Mouse (Mus musculus): ENCODE results near the gene Slc2a4. TPM values are rescaled to one million over a fixed set of nuclear protein-coding genes. Genes with fewer than 3 reads are reported as not detected.
"Not testable (repeated sequence)": the region's sequence is repeated elsewhere in the genome, so short reads cannot be mapped to it uniquely, and the experiment has no call there.

Gene Slc2a4
- total and polyA plus RNA-seq, 2 experiments from 2014 or later: 6.1 to 12.8 TPM

- Histone ChIP-seq H3K9ac (replicated peaks; ENCODE audit: low read length) (no peak overlapping the region; the same call in 1 of the 2 replicates), H3K9me3 (ENCODE audit: low read length) (no peaks in the 10 kb centered on the region), H3K27ac (no peak overlapping the region), H3K4me1 (ENCODE audit: insufficient read depth, low read length) (peaks cover 6% of the 10 kb centered on the region; the same call in 1 of the 2 replicates), H3K36me3 (ENCODE audit: insufficient read depth, low read length) (peaks cover 23% of the 10 kb centered on the region), H3K27me3 (ENCODE audit: insufficient read depth, low read length) (peaks cover 43% of the 10 kb centered on the region), H3K4me3 (ENCODE audit: low read length) (peak overlapping the region; percentile 28), H3K4me2 (ENCODE audit: low read depth, low read length) (peak overlapping the region; percentile 47)
- 2% methylated on average over 55 of the region's 59 CpGs for WGBS
- ATAC-seq (peak; percentile 43; the same call in 1 of the 2 replicates), DNase-seq (ENCODE audit: low spot score) (no peak)
- TF ChIP-seq CTCF (IDR thresholded peaks at IDR 0.05; ENCODE audit: low read depth): no peak
Measured at GRCm38 (mm10) chr11:69966006-69966859, 18.2 kb upstream of the Slc2a4 start.

DNA sequence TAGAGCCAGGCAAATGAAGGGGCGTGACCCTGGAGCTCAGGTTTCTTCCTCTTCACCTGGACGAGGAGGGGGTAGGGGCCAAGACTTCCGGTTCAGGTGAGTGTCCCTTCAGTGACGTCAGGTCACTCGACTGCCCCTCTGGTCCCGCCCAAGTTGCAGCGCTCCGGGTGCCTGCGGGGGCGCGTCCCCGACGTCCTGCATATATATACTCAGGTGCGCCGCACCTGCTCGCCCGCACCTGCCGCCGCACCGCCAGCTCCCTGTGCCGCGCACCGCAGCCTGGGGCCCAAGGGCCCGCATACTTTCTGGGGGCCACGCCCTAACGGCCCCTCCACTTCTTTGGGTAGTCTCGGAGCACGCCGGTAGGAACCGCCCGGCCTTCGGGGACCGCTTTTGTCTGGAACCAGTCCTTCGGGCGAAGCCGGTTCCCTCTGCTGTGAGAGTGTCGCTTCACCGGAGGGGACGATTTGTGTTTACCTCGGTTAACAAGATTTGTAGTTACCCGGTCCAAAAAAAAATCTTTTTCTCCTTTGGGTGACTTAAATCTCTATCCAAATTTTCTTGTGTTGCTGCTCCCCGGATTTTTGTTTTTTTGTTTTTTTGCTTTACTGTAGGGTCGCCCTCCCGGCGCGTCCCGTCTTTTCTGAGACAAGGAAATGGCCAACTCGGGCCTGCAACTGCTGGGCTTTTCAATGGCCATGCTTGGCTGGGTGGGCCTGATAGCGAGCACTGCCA is 17.4 kb upstream of the Slc2a4 start:
- no peak overlapping the region for H3K9ac ChIP-seq (replicated peaks; ENCODE audit: low read length)
- peaks cover 6% of the 10 kb centered on the region; the same call in 1 of the 2 replicates for H3K4me1 ChIP-seq (ENCODE audit: insufficient read depth, low read length)
- peaks cover 19% of the 10 kb centered on the region for H3K36me3 ChIP-seq (ENCODE audit: insufficient read depth, low read length)
- WGBS: 2% methylated on average over 49 of the region's 49 CpGs
- DNase-seq (ENCODE audit: low spot score) (no peak), ATAC-seq (no peak)
- no peak overlapping the region for H3K27ac ChIP-seq
- no peaks in the 10 kb centered on the region for H3K9me3 ChIP-seq (ENCODE audit: low read length)
- peaks cover 43% of the 10 kb centered on the region for H3K27me3 ChIP-seq (ENCODE audit: insufficient read depth, low read length)
- TF ChIP-seq CTCF (IDR thresholded peaks at IDR 0.05; ENCODE audit: low read depth): no peak
- no peak overlapping the region for H3K4me3 ChIP-seq (ENCODE audit: low read length)
- no peak overlapping the region for H3K4me2 ChIP-seq (ENCODE audit: low read depth, low read length)

GRCm38 (mm10) chr11:69964650-69965270 is 16.8 kb upstream of the Slc2a4 start, which contains the start of gene Cldn7:
Cldn7 (plus strand) TSS chr11:69964779.
- Histone ChIP-seq H3K4me1 (ENCODE audit: insufficient read depth, low read length) (peaks cover 6% of the 10 kb centered on the region; the same call in 1 of the 2 replicates), H3K9me3 (ENCODE audit: low read length) (no peaks in the 10 kb centered on the region), H3K9ac (replicated peaks; ENCODE audit: low read length) (no peak within 1 kb of the TSS), H3K4me3 (ENCODE audit: low read length) (no peak within 1 kb of the TSS), H3K27me3 (ENCODE audit: insufficient read depth, low read length) (peaks cover 45% of the 10 kb centered on the region), H3K4me2 (ENCODE audit: low read depth, low read length) (no peak within 1 kb of the TSS), H3K27ac (no peak within 1 kb of the TSS), H3K36me3 (ENCODE audit: insufficient read depth, low read length) (peaks cover 13% of the 10 kb centered on the region)
- ATAC-seq: no peak
- no peak for DNase-seq (ENCODE audit: low spot score)
- WGBS: 13% methylated on average over 24 of the region's 24 CpGs
- no peak for TF ChIP-seq CTCF (IDR thresholded peaks at IDR 0.05; ENCODE audit: low read depth)

- ATAC-seq: no peak
- H3K4me3 ChIP-seq (ENCODE audit: low read length): no peak overlapping the region
- 51% methylated on average over 5 of the region's 5 CpGs for WGBS
- H3K9ac ChIP-seq (replicated peaks; ENCODE audit: low read length): no peak overlapping the region
- H3K27ac ChIP-seq: no peak overlapping the region
- no peaks in the 10 kb centered on the region for H3K36me3 ChIP-seq (ENCODE audit: insufficient read depth, low read length)
- no peak overlapping the region for H3K4me2 ChIP-seq (ENCODE audit: low read depth, low read length)
- no peaks in the 10 kb centered on the region for H3K9me3 ChIP-seq (ENCODE audit: low read length)
- TF ChIP-seq CTCF (IDR thresholded peaks at IDR 0.05; ENCODE audit: low read depth): no peak
- no peak for DNase-seq (ENCODE audit: low spot score)
- H3K4me1 ChIP-seq (ENCODE audit: insufficient read depth, low read length): peaks cover 5% of the 10 kb centered on the region; the same call in 1 of the 2 replicates
- H3K27me3 ChIP-seq (ENCODE audit: insufficient read depth, low read length): peaks cover 41% of the 10 kb centered on the region
Measured at GRCm38 (mm10) chr11:69961841-69962240, 13.9 kb upstream of the Slc2a4 start.

- 28% methylated on average over 5 of the region's 5 CpGs for WGBS
- peak; percentile 51 for TF ChIP-seq CTCF (IDR thresholded peaks at IDR 0.05; ENCODE audit: low read depth)
- DNase-seq (ENCODE audit: low spot score) (no peak), ATAC-seq (no peak)
- Histone ChIP-seq H3K9me3 (ENCODE audit: low read length) (no peaks in the 10 kb centered on the region), H3K4me2 (ENCODE audit: low read depth, low read length) (no peak overlapping the region), H3K4me1 (ENCODE audit: insufficient read depth, low read length) (no peaks in the 10 kb centered on the region), H3K9ac (replicated peaks; ENCODE audit: low read length) (no peak overlapping the region), H3K4me3 (ENCODE audit: low read length) (no peak overlapping the region), H3K27ac (no peak overlapping the region), H3K36me3 (ENCODE audit: insufficient read depth, low read length) (no peaks in the 10 kb centered on the region), H3K27me3 (ENCODE audit: insufficient read depth, low read length) (peaks cover 32% of the 10 kb centered on the region)
Measured at GRCm38 (mm10) chr11:69960616-69961015, 12.6 kb upstream of the Slc2a4 start.

DNA sequence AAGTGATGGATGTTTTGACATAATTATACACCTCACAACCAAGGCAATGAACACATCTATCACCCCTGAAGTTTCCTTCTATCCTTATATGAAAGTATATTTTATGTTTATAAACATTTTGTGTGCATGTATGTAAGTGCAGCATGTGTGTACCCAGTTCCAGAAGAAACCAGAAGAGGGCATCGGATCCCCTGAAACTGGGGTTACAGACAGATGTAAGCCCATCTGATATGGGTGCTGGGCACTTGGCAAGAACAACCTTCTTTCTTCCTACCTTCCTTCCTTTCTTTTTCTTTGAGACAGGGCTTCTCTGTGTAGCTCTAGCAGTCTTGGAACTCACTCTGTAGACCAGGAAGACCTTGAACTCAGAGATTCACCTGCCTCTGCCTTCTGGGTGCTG is 8.2 kb upstream of the Slc2a4 start:
- TF ChIP-seq CTCF (IDR thresholded peaks at IDR 0.05; ENCODE audit: low read depth): peak; percentile 7; the same call in 1 of the 2 replicates
- no peaks in the 10 kb centered on the region for H3K36me3 ChIP-seq (ENCODE audit: insufficient read depth, low read length)
- WGBS: 90% methylated on average over 1 of the region's 1 CpGs
- DNase-seq (ENCODE audit: low spot score) (no peak), ATAC-seq (no peak)
- no peaks in the 10 kb centered on the region for H3K9me3 ChIP-seq (ENCODE audit: low read length)
- no peak overlapping the region for H3K27ac ChIP-seq
- H3K4me3 ChIP-seq (ENCODE audit: low read length): no peak overlapping the region
- peaks cover 9% of the 10 kb centered on the region; the same call in 1 of the 2 replicates for H3K27me3 ChIP-seq (ENCODE audit: insufficient read depth, low read length)
- H3K4me2 ChIP-seq (ENCODE audit: low read depth, low read length): no peak overlapping the region
- H3K4me1 ChIP-seq (ENCODE audit: insufficient read depth, low read length): no peaks in the 10 kb centered on the region
- no peak overlapping the region for H3K9ac ChIP-seq (replicated peaks; ENCODE audit: low read length)

DNA sequence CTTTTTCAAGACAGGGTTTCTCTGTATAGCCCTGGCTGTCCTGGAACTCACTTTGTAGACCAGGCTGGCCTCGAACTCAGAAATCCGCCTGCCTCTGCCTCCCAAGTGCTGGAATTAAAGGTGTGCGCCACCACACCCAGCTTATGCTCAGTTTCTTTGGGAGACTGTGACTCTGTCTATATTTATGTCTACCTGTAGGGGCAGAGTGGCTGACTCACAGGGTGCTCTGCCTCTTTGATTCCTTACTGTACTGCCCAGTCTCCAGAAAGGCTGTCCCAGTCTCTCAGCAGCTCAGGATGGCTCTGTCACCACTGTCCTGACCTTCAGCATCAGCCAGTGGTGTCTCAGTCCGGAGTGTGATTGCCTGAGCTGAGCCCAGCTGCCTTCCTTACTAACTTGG is 7.6 kb upstream of the Slc2a4 start:
- not testable (repeated sequence) for H3K4me2 ChIP-seq (ENCODE audit: low read depth, low read length); ATAC-seq; H3K4me3 ChIP-seq (ENCODE audit: low read length); H3K36me3 ChIP-seq (ENCODE audit: insufficient read depth, low read length); H3K9ac ChIP-seq (replicated peaks; ENCODE audit: low read length); H3K27me3 ChIP-seq (ENCODE audit: insufficient read depth, low read length); H3K27ac ChIP-seq; H3K9me3 ChIP-seq (ENCODE audit: low read length); DNase-seq (ENCODE audit: low spot score); H3K4me1 ChIP-seq (ENCODE audit: insufficient read depth, low read length)
- WGBS: 74% methylated on average over 4 of the region's 4 CpGs

Measured in hindbrain, postnatal 0 days (tissue).